Mouse (Mus musculus): ENCODE measurements at regions not wholly inside any gene's neighbourhood (a gene's known extent, or its start where the extent isn't known, plus 50 kb on each side); places are given as distances from the start of the nearest gene placed in this dataset.

DNA sequence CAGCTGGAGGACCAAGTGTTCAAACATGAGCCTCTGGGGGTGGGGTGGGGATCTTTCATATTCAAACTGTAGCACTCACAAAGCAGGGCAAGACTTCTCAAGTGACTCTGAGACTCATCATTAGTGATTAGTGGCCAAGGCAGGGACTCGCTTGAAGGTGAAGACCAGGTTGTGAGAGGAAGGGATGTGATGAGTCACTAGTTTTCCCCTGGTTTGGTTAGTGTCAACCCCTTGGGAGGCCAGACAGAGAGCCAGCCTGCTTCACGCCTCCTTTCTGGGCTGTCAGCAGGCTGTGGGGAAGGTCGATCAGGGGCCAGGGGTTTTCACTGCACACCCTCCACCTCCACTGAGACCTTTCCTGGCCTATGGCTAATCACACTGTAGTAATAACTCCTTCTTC lies 65.2 kb downstream of the Slc30a10 start:
- TF ChIP-seq CTCF (conservative IDR thresholded peaks at IDR 0.05), result no peak
- DNase-seq (ENCODE audit: low spot score in 2 of 2), result no peak
- Histone ChIP-seq H3K4me3 (no peak overlapping the region), H3K27ac (no peak overlapping the region)

DNA sequence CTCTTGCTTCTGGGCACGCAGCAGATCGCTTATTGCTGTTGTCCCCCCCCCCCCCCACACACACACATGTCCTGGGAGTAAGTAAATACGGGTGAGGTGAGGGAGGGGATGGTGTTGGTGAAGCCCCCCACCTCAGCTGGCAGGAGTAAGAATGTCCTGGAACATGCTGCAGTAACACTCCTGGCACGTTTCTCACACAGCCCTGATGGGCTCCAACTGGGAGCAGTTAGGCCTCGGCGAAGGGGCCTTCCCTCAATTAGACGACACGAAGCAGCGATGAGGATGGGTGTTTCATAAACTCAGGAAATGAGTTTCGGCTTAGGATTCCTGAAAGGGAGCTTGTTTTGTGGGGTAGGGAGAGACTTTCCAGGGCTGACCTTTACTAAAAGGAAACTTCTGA lies 69.4 kb downstream of the Slc30a10 start:
- no peak for TF ChIP-seq CTCF (conservative IDR thresholded peaks at IDR 0.05)
- no peak overlapping the region for H3K4me3 ChIP-seq
- no peak overlapping the region for H3K27ac ChIP-seq
- DNase-seq (ENCODE audit: low spot score in 2 of 2), result no peak

DNA sequence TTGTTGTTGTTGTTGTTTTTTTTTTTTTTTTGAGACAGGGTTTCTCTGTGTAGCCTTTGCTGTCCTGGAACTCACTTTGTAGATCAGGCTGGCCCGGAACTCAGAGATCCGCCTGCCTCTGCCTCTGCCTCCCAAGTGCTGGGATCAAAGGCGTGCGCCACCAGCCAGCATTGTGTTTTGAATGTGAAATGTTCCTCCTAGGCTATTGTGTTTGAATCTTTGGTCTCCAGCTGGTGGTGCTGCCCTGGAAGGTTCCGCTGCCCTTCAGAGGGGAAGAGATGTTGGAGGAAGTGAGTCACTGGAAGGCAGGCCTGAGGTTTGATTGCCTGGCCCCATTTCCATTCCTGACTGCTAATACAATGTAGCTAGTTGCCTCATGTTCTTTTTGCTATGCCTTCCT lies 78.8 kb downstream of the Slc30a10 start:
- Histone ChIP-seq H3K4me3 (no peak overlapping the region), H3K27ac (no peak overlapping the region)
- TF ChIP-seq CTCF (conservative IDR thresholded peaks at IDR 0.05), result no peak
- DNase-seq (ENCODE audit: low spot score in 2 of 2), result no peak

DNA sequence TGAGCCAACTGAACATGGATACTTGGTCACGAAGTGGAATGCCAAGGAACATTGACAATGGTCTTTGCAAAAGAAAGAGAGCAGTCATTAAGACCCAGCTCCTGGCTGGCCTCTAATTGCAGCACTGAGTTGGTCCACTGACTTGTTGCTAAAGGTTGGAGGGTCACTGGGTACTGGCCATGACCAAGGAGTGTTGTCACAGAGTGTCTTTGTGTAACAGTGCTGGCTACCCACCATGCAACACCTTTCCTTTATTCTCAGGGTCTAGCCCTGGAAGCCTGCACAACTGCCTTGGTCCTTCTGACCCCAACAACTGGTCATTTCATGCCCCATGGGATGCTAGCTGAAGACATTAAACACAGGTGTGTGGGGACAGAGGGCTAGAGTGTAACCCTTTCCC lies 79.5 kb downstream of the Slc30a10 start:
- H3K4me3 ChIP-seq, result no peak overlapping the region
- no peak for TF ChIP-seq CTCF (conservative IDR thresholded peaks at IDR 0.05)
- no peak for DNase-seq (ENCODE audit: low spot score in 2 of 2)
- H3K27ac ChIP-seq, result no peak overlapping the region

DNA sequence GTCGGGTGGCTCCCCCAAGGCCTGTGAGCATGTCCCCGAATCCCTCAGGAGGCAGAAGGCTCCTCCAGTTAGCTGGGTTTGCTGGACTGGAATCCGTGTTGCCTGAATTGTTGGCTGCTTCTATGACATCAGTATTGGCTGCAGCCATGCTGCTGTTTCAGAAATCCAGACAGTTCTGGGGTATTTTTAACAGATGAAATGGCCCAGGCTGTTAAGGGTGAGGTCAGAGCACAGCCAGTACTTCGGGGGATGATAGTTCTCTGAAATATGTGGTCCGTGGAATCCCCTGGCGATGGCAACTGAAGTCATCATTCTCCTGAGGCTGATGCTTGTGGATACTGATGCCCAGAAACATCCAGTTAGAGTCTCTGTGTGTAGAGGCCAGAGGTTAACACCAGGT lies 80.7 kb downstream of the Slc30a10 start:
- no peak for DNase-seq (ENCODE audit: low spot score in 2 of 2)
- Histone ChIP-seq H3K27ac (no peak overlapping the region), H3K4me3 (no peak overlapping the region)
- no peak for TF ChIP-seq CTCF (conservative IDR thresholded peaks at IDR 0.05)

DNA sequence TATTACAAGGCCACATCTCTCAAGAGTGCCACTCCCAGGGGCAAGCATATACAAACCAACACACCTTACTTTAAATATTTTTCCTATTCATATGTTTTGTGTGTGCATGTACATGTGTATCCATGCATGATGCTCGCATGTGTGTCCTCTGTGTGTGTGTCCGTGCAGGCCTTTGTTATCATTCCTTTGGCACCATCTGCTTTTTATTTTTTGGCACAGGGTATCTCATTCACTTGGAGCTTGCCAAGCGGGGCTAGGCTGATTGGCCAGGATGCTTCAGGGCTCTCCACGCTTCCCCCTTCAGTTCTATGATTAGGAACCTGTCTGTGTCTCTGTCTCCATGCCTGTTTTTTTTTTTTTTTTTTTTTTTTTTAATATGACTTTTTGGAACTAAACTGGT lies 82.6 kb downstream of the Slc30a10 start:
- H3K4me3 ChIP-seq, result no peak overlapping the region
- H3K27ac ChIP-seq, result no peak overlapping the region
- DNase-seq (ENCODE audit: low spot score in 2 of 2), result no peak
- TF ChIP-seq CTCF (conservative IDR thresholded peaks at IDR 0.05), result no peak

DNA sequence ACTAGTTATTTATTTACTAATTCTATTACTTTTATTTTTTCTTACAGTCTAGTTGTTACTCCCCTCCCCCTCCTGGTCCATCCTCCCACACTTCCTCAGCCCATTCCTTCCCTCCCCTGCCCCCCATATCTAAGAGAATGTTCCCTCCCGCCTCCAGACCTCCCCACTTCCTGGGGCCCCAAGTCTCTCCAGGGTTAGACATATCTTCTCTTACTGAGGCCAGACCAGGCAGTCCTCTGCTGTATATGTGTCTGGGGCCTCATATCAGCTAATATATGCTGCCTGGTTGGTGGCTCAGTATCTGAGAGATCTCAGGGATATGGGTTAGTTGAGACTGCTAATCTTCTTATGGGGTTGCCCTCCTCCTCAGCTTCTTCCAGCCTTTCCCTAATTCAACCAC lies 84.8 kb downstream of the Slc30a10 start:
- no peak for DNase-seq (ENCODE audit: low spot score in 2 of 2)
- no peak for TF ChIP-seq CTCF (conservative IDR thresholded peaks at IDR 0.05)
- Histone ChIP-seq H3K27ac (no peak overlapping the region), H3K4me3 (no peak overlapping the region)

DNA sequence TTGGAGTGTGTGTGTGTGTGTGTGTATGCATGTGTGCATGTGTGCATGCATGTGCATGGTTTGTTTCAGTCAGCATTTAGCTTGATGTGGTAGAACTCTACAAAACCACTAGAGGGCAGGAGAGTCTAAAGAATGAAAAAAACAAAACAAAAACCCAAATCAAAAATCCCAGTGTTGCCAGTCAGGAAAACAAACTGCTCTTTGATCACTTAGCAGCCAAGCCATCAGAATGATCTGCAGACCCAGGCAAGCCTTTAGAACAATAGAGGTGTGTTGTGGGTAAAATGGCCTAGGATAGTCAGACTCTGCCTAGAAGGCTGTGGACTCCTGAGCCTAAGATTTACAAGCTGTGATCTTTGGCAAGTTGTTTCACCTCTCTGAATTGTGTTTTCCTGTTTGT lies 91.7 kb downstream of the Slc30a10 start:
- Histone ChIP-seq H3K4me3 (no peak overlapping the region), H3K27ac (no peak overlapping the region)
- TF ChIP-seq CTCF (conservative IDR thresholded peaks at IDR 0.05), result peak; percentile 84
- DNase-seq (ENCODE audit: low spot score in 2 of 2), result peak in 1 of 2 experiments; percentile 45

DNA sequence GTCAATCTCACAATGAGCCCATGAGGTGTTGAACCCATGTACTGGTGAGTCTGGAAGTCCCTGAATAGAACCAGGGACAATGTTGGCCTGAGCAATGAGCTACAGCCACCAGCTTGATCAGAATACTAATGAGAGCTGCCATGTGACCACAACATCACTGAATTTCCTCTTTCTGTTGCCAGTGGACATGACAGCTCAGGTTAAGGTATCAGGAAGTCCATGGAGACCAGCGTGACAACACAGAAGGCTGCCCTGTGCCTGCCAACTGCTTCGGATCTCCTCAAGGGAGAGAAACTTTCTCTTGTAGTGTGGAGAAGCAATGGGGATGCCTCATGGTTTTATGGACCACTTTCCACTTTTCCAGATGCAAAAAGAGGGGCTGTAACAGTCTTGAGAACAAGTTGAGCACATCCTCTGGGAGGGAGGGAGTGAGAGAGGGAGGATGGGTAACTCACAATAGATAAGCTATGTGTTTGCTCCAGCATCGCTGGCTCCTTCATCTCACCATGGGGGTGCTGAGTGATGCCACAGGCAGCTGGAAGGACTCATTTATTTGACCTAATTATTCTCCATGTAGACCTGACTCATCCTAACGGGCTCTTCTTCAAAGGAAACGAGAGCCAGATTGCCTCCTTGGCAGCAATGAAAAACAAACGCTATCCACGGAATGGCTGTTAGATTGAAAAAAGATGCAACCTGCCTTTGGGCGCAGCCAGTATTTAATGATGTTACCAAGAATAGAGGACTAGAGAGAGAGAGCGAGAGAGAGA lies 118.3 kb downstream of the Slc30a10 start:
- Histone ChIP-seq H3K27ac (no peak overlapping the region), H3K4me3 (peak overlapping the region; percentile 15; the same call in 1 of the 2 replicates)
- DNase-seq (ENCODE audit: low spot score in 2 of 2), result peak in 1 of 2 experiments; percentile 10
- no peak for TF ChIP-seq CTCF (conservative IDR thresholded peaks at IDR 0.05)

DNA sequence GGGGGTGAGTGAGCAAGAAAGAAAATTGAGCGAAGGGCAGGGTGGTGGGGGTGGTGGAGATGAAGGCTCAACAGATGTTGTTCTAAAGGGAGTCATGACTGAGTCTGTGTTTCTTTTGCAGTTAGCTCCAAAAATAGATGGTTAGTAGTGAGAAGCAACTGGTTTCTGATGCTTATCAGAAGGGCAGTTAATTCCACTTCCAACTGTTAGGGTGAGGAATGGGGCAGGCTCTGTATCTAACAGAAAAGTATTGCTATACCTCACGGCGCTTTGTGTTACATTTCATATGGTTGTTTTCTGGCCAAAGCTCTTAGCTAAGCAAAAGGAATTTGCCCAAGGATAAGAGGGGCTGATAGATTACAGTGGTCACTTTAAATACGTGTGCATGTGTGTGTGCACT lies 120.3 kb downstream of the Slc30a10 start:
- H3K27ac ChIP-seq, result no peak overlapping the region
- DNase-seq (ENCODE audit: low spot score in 2 of 2), result no peak
- no peak overlapping the region for H3K4me3 ChIP-seq

DNA sequence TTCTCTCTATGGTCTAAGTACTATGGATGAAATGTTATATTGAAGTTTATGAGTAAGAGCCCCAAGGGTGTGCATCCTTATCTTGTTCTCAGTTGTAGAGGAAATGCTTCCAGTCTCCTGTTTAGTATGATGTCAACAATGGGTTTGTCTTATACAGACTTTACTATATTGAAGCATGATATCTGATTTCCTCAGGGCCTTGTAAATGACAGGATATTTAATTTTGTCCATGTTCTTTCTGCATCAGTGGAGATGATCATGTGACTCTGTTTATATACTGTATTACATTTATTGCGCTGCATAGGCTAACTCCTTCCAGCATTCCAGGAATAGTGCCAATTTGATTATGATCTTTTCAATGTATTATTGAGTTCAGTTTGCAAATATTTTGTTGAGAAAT lies 125.2 kb downstream of the Slc30a10 start:
- Histone ChIP-seq H3K4me3 (no peak overlapping the region), H3K27ac (no peak overlapping the region)
- no peak for TF ChIP-seq CTCF (conservative IDR thresholded peaks at IDR 0.05)
- DNase-seq (ENCODE audit: low spot score in 2 of 2), result no peak

More for the DNA sequence above, 120.3 kb downstream of the Slc30a10 start:
- TF ChIP-seq CTCF (conservative IDR thresholded peaks at IDR 0.05), result no peak

DNA sequence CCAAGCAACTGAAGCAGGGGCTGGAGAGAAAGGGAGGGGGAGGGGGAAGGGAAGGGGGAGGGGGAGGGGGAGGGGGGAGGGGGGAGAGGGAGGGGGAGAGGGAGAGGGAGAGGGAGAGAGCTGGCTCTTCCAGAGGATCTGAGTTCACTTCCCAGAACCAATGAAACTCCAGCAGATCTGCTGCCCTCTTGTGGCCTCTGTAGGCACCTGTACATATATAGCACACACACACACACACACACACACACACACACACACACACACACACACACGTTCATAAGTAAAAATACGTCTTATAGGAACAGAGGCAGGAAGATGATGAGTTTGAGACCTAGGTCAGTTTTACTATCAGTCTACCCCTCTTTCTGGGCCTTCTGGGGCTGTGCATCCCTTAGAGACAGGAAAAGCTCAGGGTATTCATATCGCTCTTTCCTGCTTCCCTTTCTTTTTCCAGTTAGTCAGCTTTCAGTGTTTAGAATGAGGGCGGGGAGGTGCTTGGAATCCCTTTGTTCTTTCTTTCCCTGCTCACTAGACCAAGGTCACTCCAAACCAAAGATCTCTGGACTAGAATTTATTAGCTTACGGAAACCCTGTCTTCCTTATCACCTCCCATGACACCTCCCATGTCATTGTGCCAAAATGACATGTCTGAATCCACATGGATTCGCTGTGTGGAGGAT lies 130.7 kb downstream of the Slc30a10 start:
- no peak for DNase-seq (ENCODE audit: low spot score in 2 of 2)
- no peak overlapping the region for H3K4me3 ChIP-seq
- no peak for TF ChIP-seq CTCF (conservative IDR thresholded peaks at IDR 0.05)
- H3K27ac ChIP-seq, result no peak overlapping the region

DNA sequence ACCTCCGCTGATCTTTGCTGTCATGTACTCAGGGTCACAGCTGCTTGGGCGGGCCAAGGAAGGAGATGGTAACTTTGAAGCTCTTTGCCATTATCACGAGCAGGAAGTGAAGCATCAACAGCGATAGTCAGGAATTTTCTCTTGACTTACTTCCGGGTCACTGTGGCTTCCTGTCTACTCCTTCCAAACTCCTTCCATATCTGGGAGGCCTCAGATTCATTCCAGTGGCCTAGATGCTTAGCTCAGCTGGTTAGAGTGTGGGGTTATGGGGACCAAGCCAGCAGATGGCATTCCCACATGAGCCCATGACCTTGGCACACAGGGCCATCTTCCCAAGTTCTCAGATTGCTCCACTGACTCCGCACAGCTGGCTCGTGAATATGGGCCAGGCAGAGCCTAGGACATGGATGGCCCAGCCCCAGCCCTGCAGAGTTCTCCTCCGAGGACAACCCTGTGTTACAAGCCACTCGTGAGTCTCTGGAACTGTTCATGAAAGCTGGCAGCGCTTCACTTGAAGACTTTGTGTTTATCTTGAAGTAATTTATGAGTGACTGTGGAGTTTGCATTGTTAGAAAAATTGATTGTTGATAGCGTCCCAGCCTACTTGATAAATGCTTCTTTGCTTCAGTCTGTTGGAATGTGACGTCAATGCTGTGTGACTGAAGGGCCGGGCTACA lies 133.2 kb downstream of the Slc30a10 start:
- DNase-seq (ENCODE audit: low spot score in 2 of 2), result no peak
- TF ChIP-seq CTCF (conservative IDR thresholded peaks at IDR 0.05), result no peak
- Histone ChIP-seq H3K4me3 (no peak overlapping the region), H3K27ac (no peak overlapping the region)
